In genomic region chr6:89431920-89432482, GRCm38 (mm10) we compare ENCODE assay signal across 13 mouse cellular contexts.
"Had no signal": no experiment of that assay in that cellular context is flagged by ENCODE, and none has a peak within 500 bp of the region (broad histone marks: within the 10 kb centered on the region; RNA-seq: fewer than 3 reads in every experiment).

No protein-coding gene starts in this region.

- H3K9me3 ChIP-seq: hindbrain, embryonic 15.5 days; limb, embryonic 12.5 days; lung, embryonic 15.5 days; midbrain, embryonic 13.5 days; neural tube, embryonic 12.5 days had no signal

- H3K4me1 ChIP-seq: hindbrain, embryonic 15.5 days; limb, embryonic 12.5 days; lung, embryonic 15.5 days; midbrain, embryonic 13.5 days; neural tube, embryonic 12.5 days had no signal

- ATAC-seq: midbrain, embryonic 13.5 days had no signal

- DNase-seq: lung, postnatal 14 days; right cerebral cortex, postnatal 4 days; spleen, adult 18-20 months; thymus, adult 18-20 months; thymus, postnatal 14 days had no signal

- H3K9ac ChIP-seq: hindbrain, embryonic 15.5 days; limb, embryonic 12.5 days; lung, embryonic 15.5 days; midbrain, embryonic 13.5 days; neural tube, embryonic 12.5 days had no signal

- H3K27ac ChIP-seq: hindbrain, embryonic 15.5 days; layer of hippocampus, adult 2 months; limb, embryonic 12.5 days; lung, embryonic 15.5 days; macrophage; midbrain, embryonic 13.5 days; neural tube, embryonic 12.5 days had no signal

- H3K27me3 ChIP-seq: hindbrain, embryonic 15.5 days; limb, embryonic 12.5 days; lung, embryonic 15.5 days; midbrain, embryonic 13.5 days; neural tube, embryonic 12.5 days had no signal

- H3K4me3 ChIP-seq: hindbrain, embryonic 15.5 days; layer of hippocampus, adult 2 months; limb, embryonic 12.5 days; lung, embryonic 15.5 days; midbrain, embryonic 13.5 days; myocyte; neural tube, embryonic 12.5 days had no signal

- H3K4me2 ChIP-seq: hindbrain, embryonic 15.5 days; limb, embryonic 12.5 days; lung, embryonic 15.5 days; midbrain, embryonic 13.5 days; neural tube, embryonic 12.5 days had no signal

- H3K36me3 ChIP-seq: hindbrain, embryonic 15.5 days; limb, embryonic 12.5 days; lung, embryonic 15.5 days; midbrain, embryonic 13.5 days; neural tube, embryonic 12.5 days had no signal
